Mouse (Mus musculus) embryonic facial prominence, embryonic 12.5 days (tissue): Measurements from ENCODE around the gene Stkld1. TPM values are rescaled to one million over a fixed set of nuclear protein-coding genes. Genes with fewer than 3 reads are reported as not detected.

Source experiments
- ATAC-seq: fragments of 200-750 bp; cut with Nextera tagmentation; 2 replicates; pipeline ENCODE4 v1.8.0; 2017; ENCODE audit not compliant: insufficient number of reproducible peaks, insufficient read depth, low FRiP score, low TSS enrichment
- H3K27ac ChIP-seq: fragments of 300-500 bp; sonication (generic); 2 replicates; pipeline ENCODE4 v1.5.1; 2016; ENCODE audit warnings: mild to moderate bottlenecking
- H3K27me3 ChIP-seq: fragments of 300-500 bp; sonication (generic); 2 replicates; pipeline ENCODE4 v1.6.1; 2016; ENCODE audit warnings: mild to moderate bottlenecking, moderate library complexity
- H3K36me3 ChIP-seq: fragments of 300-500 bp; sonication (generic); 2 replicates; pipeline ENCODE4 v1.6.1; 2016; ENCODE audit warnings: mild to moderate bottlenecking
- H3K4me1 ChIP-seq: fragments of 300-500 bp; sonication (generic); 2 replicates; pipeline ENCODE4 v1.6.1; 2016
- H3K4me2 ChIP-seq: fragments of 300-500 bp; sonication (generic); replicated peaks from 2 replicates; pipeline ENCODE4 v1.6.1; 2016; ENCODE audit warnings: mild to moderate bottlenecking, moderate library complexity
- H3K4me3 ChIP-seq: fragments of 300-500 bp; sonication (generic); 2 replicates; pipeline ENCODE4 v1.5.1; 2016; ENCODE audit warnings: mild to moderate bottlenecking
- H3K9ac ChIP-seq: fragments of 300-500 bp; sonication (generic); 2 replicates; pipeline ENCODE4 v1.6.1; 2016; ENCODE audit warnings: mild to moderate bottlenecking, moderate library complexity
- H3K9me3 ChIP-seq: fragments of 300-500 bp; sonication (generic); 2 replicates; pipeline ENCODE4 v1.6.1; 2016; ENCODE audit warnings: mild to moderate bottlenecking, moderate library complexity
- WGBS: fragments of 180-500 bp; shearing (Covaris S2); methylation state at CpG from one replicate; pipeline ENCODE4 v1.1.7; 2016; 5-methylcytosine and 5-hydroxymethylcytosine counted together
- polyA plus RNA-seq: library from polyadenylated mRNA; unstranded; fragments of >200 nt; fragmentation: Nextera tagmentation; extraction: Ambion mirVana; gene quantifications from 2 replicates; pipeline ENCODE4 v1.2.1, GENCODE M21; 2016

The Stkld1 gene
- polyA plus RNA-seq, 1 experiment from 2014 or later, result not detected

GRCm38 (mm10) chr2:26908710-26909386 lies 25.0 kb upstream of the Stkld1 start:
- Histone ChIP-seq H3K36me3 (peaks cover 64% of the 10 kb centered on the region), H3K4me3 (peak overlapping the region; percentile 92), H3K27me3 (no peaks in the 10 kb centered on the region), H3K9me3 (no peaks in the 10 kb centered on the region), H3K4me1 (peaks cover 28% of the 10 kb centered on the region), H3K27ac (no peak overlapping the region), H3K9ac (peak overlapping the region; percentile 86; the same call in 1 of the 2 replicates), H3K4me2 (peak overlapping the region; percentile 78)
- no peak for ATAC-seq
- WGBS, result 81% methylated on average over 18 of the region's 18 CpGs

DNA sequence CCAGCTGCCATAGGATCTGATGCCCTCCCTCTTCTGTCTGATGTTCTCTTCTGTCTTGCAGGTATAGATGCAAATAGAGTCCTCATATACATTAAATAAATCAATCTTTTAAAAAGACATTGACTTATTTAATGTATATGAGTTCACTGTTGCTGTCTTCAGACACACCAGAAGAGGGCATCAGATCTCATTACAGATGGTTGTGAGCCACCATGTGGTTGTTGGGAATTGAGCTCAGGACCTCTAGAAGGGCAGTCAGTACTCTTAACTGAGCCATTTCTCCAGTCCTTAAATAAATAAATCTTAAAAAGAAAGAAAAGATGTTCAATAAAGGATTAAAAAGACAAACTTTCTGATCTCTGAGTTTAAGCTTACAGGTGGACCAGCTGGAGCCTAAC lies 24.5 kb upstream of the Stkld1 start:
- no peak for ATAC-seq
- H3K36me3 ChIP-seq, result peaks cover 67% of the 10 kb centered on the region
- peak overlapping the region; percentile 86 for H3K9ac ChIP-seq
- no peaks in the 10 kb centered on the region for H3K27me3 ChIP-seq
- H3K4me3 ChIP-seq, result peak overlapping the region; percentile 92
- H3K27ac ChIP-seq, result peak overlapping the region; percentile 81
- peak overlapping the region; percentile 78 for H3K4me2 ChIP-seq
- peaks cover 26% of the 10 kb centered on the region for H3K4me1 ChIP-seq
- no peaks in the 10 kb centered on the region for H3K9me3 ChIP-seq

GRCm38 (mm10) chr2:26910124-26910993 lies 23.5 kb upstream of the Stkld1 start, which contains the start of the genes Med22 and Rpl7a:
Gene Med22, minus strand, starts transcription at chr2:26910677.
Gene Rpl7a, plus strand, starts transcription at chr2:26910764.
- no peaks in the 10 kb centered on the region for H3K27me3 ChIP-seq
- peak within 1 kb of the TSS; percentile 98 for H3K9ac ChIP-seq
- peak within 1 kb of the TSS; percentile 92 for H3K4me3 ChIP-seq
- peak within 1 kb of the TSS; percentile 94 for H3K27ac ChIP-seq
- peak; percentile 65 for ATAC-seq
- H3K4me2 ChIP-seq, result peak within 1 kb of the TSS; percentile 98
- no peaks in the 10 kb centered on the region for H3K9me3 ChIP-seq
- peaks cover 64% of the 10 kb centered on the region for H3K36me3 ChIP-seq
- under 1% methylated on average over 74 of the region's 74 CpGs for WGBS
- peaks cover 30% of the 10 kb centered on the region for H3K4me1 ChIP-seq

- Histone ChIP-seq H3K4me1 (peaks cover 33% of the 10 kb centered on the region), H3K36me3 (peaks cover 55% of the 10 kb centered on the region), H3K4me3 (peak overlapping the region; percentile 92), H3K4me2 (peak overlapping the region; percentile 98), H3K9ac (peak overlapping the region; percentile 98), H3K27me3 (no peaks in the 10 kb centered on the region), H3K9me3 (no peaks in the 10 kb centered on the region), H3K27ac (peak overlapping the region; percentile 94)
- ATAC-seq, result 0 out of 2 replicates have a peak, but pooled peaks have one; percentile 10
- WGBS, result 2% methylated on average over 37 of the region's 37 CpGs
Measured at GRCm38 (mm10) chr2:26910994-26911765, 22.7 kb upstream of the Stkld1 start.

GRCm38 (mm10) chr2:26912253-26912770 lies 21.5 kb upstream of the Stkld1 start:
- ATAC-seq, result no peak
- WGBS, result 71% methylated on average over 5 of the region's 5 CpGs
- peak overlapping the region; percentile 98 for H3K4me2 ChIP-seq
- H3K9ac ChIP-seq, result peak overlapping the region; percentile 98
- H3K4me1 ChIP-seq, result peaks cover 39% of the 10 kb centered on the region
- no peak overlapping the region for H3K27ac ChIP-seq
- no peaks in the 10 kb centered on the region for H3K27me3 ChIP-seq
- H3K36me3 ChIP-seq, result peaks cover 45% of the 10 kb centered on the region
- H3K4me3 ChIP-seq, result peak overlapping the region; percentile 92
- no peaks in the 10 kb centered on the region for H3K9me3 ChIP-seq

GRCm38 (mm10) chr2:26913416-26914147 lies 20.3 kb upstream of the Stkld1 start:
- H3K9ac ChIP-seq, result no peak overlapping the region
- no peak overlapping the region for H3K27ac ChIP-seq
- 81% methylated on average over 17 of the region's 17 CpGs for WGBS
- H3K27me3 ChIP-seq, result no peaks in the 10 kb centered on the region
- peaks cover 43% of the 10 kb centered on the region for H3K4me1 ChIP-seq
- H3K9me3 ChIP-seq, result no peaks in the 10 kb centered on the region
- no peak overlapping the region for H3K4me2 ChIP-seq
- ATAC-seq, result no peak
- H3K4me3 ChIP-seq, result no peak overlapping the region
- peaks cover 38% of the 10 kb centered on the region for H3K36me3 ChIP-seq

DNA sequence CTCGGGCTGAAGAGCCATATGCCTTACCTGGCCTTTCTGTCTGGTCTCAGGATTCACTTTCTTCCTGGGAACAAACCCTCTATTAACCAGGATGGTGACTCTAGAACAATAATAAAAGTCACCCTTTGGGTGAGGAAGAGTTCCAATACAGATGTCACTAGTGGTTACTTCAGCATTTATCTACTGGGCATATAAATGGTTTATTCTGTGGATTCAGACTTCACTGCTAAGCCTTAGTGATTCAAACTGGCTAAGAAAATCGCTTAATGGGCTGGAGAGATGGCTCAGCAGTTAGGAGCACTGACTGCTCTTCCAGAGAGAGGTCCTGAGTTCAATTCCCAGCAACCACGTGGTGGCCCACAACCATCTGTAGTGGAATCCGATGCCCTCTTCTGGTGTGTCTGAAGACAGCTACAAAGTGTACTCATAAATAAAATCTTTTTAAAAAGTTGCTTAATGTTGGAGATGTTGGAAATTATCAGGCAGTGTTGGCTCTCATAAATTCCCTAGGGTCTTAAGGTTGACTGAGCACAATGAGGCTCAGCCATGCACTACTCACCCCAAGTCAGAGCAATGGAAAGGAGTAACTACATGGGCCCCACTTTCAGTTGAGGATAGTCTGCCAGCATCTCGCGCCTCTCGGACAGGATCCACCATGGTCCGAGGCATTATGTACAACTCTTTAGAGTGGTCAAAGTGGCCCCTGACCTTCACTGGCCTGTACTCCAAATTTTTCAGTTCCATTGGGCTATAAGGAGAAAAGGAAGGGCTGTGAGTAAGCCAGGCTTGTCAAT lies 19.5 kb upstream of the Stkld1 start:
- H3K4me1 ChIP-seq, result peaks cover 35% of the 10 kb centered on the region
- no peak for ATAC-seq
- WGBS, result 61% methylated on average over 8 of the region's 8 CpGs
- peaks cover 45% of the 10 kb centered on the region for H3K36me3 ChIP-seq
- H3K27ac ChIP-seq, result no peak overlapping the region
- no peaks in the 10 kb centered on the region for H3K27me3 ChIP-seq
- H3K9me3 ChIP-seq, result no peaks in the 10 kb centered on the region
- peak overlapping the region; percentile 96; the same call in 1 of the 2 replicates for H3K4me2 ChIP-seq
- no peak overlapping the region for H3K9ac ChIP-seq
- H3K4me3 ChIP-seq, result no peak overlapping the region

- H3K36me3 ChIP-seq, result peaks cover 63% of the 10 kb centered on the region
- WGBS, result 2% methylated on average over 47 of the region's 47 CpGs
- H3K27ac ChIP-seq, result peak within 1 kb of the TSS; percentile 65
- H3K4me2 ChIP-seq, result peak within 1 kb of the TSS; percentile 96
- H3K9me3 ChIP-seq, result no peaks in the 10 kb centered on the region
- H3K9ac ChIP-seq, result peak within 1 kb of the TSS; percentile 66
- H3K4me3 ChIP-seq, result peak within 1 kb of the TSS; percentile 78
- peaks cover 31% of the 10 kb centered on the region for H3K4me1 ChIP-seq
- ATAC-seq, result peak; percentile 49
- H3K27me3 ChIP-seq, result no peaks in the 10 kb centered on the region
Measured at GRCm38 (mm10) chr2:26915927-26916728, 17.7 kb upstream of the Stkld1 start, which contains the start of the genes Surf2 and Surf1. Gene Surf2, plus strand, starts transcription at chr2:26916367. Gene Surf1, minus strand, starts transcription at chr2:26916530.

GRCm38 (mm10) chr2:26916738-26917137 lies 17.1 kb upstream of the Stkld1 start:
- H3K4me3 ChIP-seq, result peak overlapping the region; percentile 78
- H3K4me1 ChIP-seq, result peaks cover 29% of the 10 kb centered on the region
- WGBS, result 2% methylated on average over 13 of the region's 13 CpGs

More at GRCm38 (mm10) chr2:26916738-26917137, 17.1 kb upstream of the Stkld1 start:
- Histone ChIP-seq H3K4me2 (peak overlapping the region; percentile 96), H3K27ac (peak overlapping the region; percentile 65), H3K36me3 (peaks cover 66% of the 10 kb centered on the region), H3K9me3 (no peaks in the 10 kb centered on the region), H3K9ac (peak overlapping the region; percentile 66), H3K27me3 (no peaks in the 10 kb centered on the region)
- no peak for ATAC-seq
